Mouse (Mus musculus): Measurements from ENCODE around the gene Ahdc1.

Ahdc1 gene

GRCm38 (mm10) chr4:133011028-133011820 is at the start of gene Ahdc1:
Gene Ahdc1 (plus strand): TSS chr4:133011260.
- peak; percentile 89 to 92 for DNase-seq (ENCODE audit: low spot score in 2 of 2)

GRCm38 (mm10) chr4:132961866-132962265 is 49.2 kb upstream of the Ahdc1 start:
- DNase-seq (ENCODE audit: low spot score in 2 of 2) = no peak

- no peak for DNase-seq (ENCODE audit: low spot score in 2 of 2)
These were observed 48.4 kb upstream of the Ahdc1 start for GRCm38 (mm10) chr4:132962628-132963027.

GRCm38 (mm10) chr4:132963436-132963835 is 47.6 kb upstream of the Ahdc1 start:
- no peak for DNase-seq (ENCODE audit: low spot score in 2 of 2)

- DNase-seq (ENCODE audit: low spot score in 2 of 2) = no peak
These were observed 47.0 kb upstream of the Ahdc1 start for GRCm38 (mm10) chr4:132964064-132964463.

GRCm38 (mm10) chr4:132964473-132964872 is 46.6 kb upstream of the Ahdc1 start:
- no peak for DNase-seq (ENCODE audit: low spot score in 2 of 2)

- no peak for DNase-seq (ENCODE audit: low spot score in 2 of 2)
These were observed 42.7 kb upstream of the Ahdc1 start for GRCm38 (mm10) chr4:132968105-132968938.

- DNase-seq (ENCODE audit: low spot score in 2 of 2) = no peak
These were observed 39.5 kb upstream of the Ahdc1 start for GRCm38 (mm10) chr4:132971601-132972000.

GRCm38 (mm10) chr4:132972101-132972500 is 39.0 kb upstream of the Ahdc1 start:
- DNase-seq (ENCODE audit: low spot score in 2 of 2) = no peak

DNA sequence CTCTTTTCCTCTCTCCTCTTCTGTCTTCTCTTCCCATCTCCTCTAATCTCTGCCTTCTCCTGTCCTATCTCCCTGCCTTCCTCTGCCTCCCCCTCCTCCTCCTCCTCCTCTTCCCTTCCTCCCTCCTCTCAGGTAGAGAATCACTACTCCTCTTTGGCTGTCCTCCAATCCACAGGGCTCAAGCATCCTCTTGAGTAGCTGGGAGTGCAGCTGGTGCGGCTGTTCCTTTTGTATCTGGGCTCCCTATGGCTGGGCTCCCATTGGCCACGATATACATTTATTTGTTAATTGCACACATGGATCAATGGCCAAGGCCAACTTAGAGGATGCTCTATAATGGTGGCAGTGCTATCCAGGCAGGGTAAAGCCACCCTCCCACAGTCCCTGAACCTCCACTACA is 38.5 kb upstream of the Ahdc1 start:
- no peak for DNase-seq (ENCODE audit: low spot score in 2 of 2)

DNA sequence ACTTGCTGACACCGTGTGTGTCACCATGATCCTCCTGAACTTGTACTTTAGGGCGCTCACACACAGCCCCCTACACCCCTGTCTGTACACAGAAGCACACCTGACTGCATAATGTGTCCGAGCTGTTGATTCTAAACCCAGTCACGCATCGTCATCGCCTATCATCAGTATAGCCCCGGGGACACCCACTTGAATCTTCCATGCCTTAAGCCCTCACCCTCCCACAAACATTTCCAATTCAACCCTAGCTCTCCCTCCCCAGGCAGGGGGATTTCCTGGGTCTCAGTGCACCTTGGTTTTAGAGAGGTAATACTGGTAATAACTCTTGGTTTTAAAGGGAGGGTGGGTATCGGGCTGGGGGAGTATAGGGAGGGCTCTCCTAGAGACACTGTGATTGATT is 37.9 kb upstream of the Ahdc1 start:
- DNase-seq (ENCODE audit: low spot score in 2 of 2) = no peak

GRCm38 (mm10) chr4:132973814-132974398 is 37.2 kb upstream of the Ahdc1 start, which contains the start of gene Fgr:
Gene Fgr (plus strand): TSS chr4:132974095.
- DNase-seq (ENCODE audit: low spot score in 2 of 2) = no peak

DNA sequence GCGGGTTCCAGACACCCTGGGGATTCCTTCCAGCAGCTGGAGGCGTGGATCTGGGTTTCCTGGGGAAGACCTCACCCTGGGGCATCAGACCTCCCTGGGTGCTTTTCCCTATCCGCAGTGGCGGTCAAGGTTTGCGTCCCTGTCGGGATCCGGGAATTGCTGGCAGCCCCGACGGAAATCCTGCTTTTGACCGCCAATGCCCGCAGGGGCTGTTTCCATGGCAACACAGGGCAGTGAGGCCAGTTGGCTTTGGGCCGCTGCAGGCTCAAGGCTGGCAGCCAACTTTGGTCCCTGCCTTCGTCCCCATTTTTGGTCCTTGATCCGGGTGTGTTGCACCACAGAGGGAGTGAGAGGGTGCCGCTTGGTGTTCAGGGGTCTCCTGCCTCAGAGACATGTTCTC is 36.2 kb upstream of the Ahdc1 start:
- DNase-seq (ENCODE audit: low spot score in 2 of 2) = no peak

- no peak for DNase-seq (ENCODE audit: low spot score in 2 of 2)
These were observed 35.3 kb upstream of the Ahdc1 start for GRCm38 (mm10) chr4:132975791-132976190.

DNA sequence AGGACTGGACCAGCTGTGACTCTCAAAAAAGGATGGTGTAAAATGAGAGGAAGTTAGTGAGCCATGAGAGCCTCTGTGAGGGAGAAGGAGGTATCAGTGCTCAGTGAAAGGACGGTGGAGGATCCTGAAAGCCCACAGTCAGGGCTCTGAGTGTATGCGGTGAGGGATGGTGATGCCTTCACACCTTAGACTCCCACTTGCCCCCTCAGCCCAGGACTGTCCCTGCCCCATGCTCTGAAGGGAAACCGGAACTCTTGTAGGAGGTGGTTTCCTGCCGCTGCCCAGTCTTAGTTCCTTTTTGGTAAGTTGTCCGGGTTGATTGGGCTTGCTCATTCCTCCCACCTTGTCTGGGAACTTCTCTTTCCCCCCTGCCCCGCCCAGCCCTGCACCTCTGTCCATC is 34.3 kb upstream of the Ahdc1 start:
- DNase-seq (ENCODE audit: low spot score in 2 of 2) = no peak

- DNase-seq (ENCODE audit: low spot score in 2 of 2) = no peak
These were observed 33.5 kb upstream of the Ahdc1 start for GRCm38 (mm10) chr4:132977597-132977996.

DNA sequence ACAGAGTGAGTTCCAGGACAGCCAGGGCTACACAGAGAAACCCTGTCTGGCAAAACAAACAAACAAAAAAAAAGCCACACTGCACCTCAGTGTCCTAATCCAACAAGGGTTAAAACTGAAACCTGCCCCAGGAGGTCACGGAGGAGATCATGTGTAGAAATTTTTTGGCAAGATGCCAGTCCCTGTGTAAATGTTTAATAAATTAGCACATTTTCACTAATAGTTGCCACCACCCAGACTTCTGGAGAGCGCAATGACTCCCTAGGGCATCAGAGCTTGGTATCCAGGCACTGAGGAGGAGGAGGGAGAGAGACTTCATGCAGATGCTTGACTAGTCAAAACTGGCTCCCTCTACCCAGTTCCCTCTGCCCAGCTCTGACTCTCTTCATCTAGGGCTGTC is 31.9 kb upstream of the Ahdc1 start:
- DNase-seq (ENCODE audit: low spot score in 2 of 2) = no peak

DNA sequence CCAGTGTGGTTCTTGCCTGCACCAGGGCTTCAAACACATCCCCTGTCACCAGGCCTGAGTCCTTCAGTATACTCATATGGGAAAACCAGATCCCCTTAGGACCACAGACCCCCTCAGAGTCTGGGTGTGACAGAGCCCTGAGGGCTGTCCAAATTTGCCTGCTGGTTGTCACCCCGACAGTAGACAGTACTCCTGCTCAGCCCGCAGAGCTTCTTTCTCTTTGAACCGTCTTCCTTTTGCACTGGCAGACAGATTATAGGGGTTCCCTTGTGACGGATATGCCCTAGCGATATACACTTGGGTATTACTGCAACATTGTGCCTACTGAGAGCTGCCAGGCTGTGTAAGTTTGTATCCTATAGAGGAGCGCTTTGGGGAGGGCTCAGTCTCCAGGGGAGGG is 29.4 kb upstream of the Ahdc1 start:
- no peak for DNase-seq (ENCODE audit: low spot score in 2 of 2)

DNA sequence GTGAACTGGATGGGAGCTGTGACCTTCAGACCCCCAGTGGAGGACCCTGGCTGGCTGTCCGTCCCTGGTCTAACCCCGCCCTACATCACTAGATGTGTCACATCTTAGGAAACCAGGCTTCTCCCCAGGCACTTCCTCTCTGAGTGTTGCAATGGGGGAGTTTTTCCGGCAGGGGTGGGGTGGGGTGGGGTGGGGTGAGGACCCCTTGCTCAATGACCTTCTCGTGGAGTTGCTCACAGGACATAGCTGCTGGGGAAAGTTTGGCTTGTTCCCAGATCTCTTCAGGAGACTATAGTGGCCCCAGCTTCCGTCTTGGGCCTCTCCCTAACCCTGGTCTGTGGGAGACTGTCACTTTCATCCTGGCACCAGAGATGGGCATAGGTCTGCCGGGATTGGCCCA is 28.1 kb upstream of the Ahdc1 start:
- DNase-seq (ENCODE audit: low spot score in 2 of 2) = no peak

GRCm38 (mm10) chr4:132983664-132984512 is 27.2 kb upstream of the Ahdc1 start:
- no peak for DNase-seq (ENCODE audit: low spot score in 2 of 2)

DNA sequence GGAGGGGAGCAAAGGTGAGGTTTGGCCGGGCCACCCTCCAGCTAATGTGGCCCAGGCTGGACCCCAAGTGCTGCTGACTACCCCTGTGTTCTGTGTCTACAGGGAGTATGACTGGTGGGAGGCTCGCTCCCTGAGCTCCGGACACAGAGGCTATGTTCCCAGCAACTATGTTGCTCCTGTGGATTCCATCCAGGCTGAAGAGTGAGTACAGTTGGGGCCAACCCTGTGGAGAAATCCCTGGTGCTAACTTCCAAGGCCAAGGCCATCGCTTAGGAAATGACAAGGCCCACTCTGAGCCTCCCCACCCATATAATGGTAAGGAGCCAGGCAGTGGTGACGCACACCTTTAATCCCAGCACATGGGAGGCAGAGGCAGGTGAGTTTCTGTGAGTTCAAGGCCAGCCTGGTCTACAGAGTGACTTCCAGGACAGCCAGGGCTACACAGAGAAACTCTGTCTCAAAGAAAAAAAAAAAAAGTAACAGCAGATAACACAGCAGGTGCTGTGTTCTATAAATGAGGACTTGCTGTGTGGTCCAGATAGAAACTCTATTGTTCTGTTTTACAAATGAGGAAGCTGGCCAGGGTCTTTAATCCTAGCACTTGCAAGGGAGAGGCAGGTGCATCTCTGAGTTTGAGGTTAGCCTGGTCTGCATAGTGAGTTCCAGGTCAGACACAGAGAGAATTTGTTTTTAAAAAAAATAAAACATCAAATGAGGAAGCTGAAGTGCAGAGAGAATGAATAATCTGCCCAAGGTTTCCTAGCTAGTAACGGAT is 22.3 kb upstream of the Ahdc1 start:
- no peak for DNase-seq (ENCODE audit: low spot score in 2 of 2)
